Mouse (Mus musculus) layer of hippocampus, postnatal 10 days (tissue): ENCODE data around the gene Tmem120b. TPM values are rescaled to one million over a fixed set of nuclear protein-coding genes. Genes with fewer than 3 reads are reported as not detected.

Experiments used
- DNase-seq, 2 experiments: peaks; one replicate each; pipeline ENCODE4 v3.0.0; 2021; ENCODE audit warnings: low spot score in 2 of 2
- long read RNA-seq: library from polyadenylated mRNA; stranded (forward); transcript quantifications from one replicate; pipeline ENCODE4 v2.0.0, GENCODE M21; 2023
- total RNA-seq, 2 experiments: library from RNA; stranded (reverse); gene quantifications; 2 replicates each; pipeline ENCODE4 v1.2.3; 2021

Tmem120b gene
- 10 to 100 TPM; 19.6 to 24.5 TPM for total RNA-seq
- long read RNA-seq, transcript Tmem120b-201 (12 exons, 2,164 nt): major isoform, 13 of 21 reads
- long read RNA-seq, partial matches to known transcripts: 0 of 21 reads
- long read RNA-seq, other reads (novel, unspliced or antisense): 8 of 21 reads

- no peak for DNase-seq
These were observed at the start of gene Tmem120b for GRCm38 (mm10) chr5:123068115-123068514. Gene Tmem120b, plus strand, starts transcription at chr5:123068415.

GRCm38 (mm10) chr5:123019336-123020016, 48.7 kb upstream of the Tmem120b start:
- DNase-seq: no peak

GRCm38 (mm10) chr5:123020426-123020825, 47.8 kb upstream of the Tmem120b start:
- DNase-seq: no peak

- DNase-seq: no peak
These were observed 46.8 kb upstream of the Tmem120b start for GRCm38 (mm10) chr5:123021438-123021837.

GRCm38 (mm10) chr5:123023049-123023448, 45.2 kb upstream of the Tmem120b start:
- DNase-seq: no peak

DNA sequence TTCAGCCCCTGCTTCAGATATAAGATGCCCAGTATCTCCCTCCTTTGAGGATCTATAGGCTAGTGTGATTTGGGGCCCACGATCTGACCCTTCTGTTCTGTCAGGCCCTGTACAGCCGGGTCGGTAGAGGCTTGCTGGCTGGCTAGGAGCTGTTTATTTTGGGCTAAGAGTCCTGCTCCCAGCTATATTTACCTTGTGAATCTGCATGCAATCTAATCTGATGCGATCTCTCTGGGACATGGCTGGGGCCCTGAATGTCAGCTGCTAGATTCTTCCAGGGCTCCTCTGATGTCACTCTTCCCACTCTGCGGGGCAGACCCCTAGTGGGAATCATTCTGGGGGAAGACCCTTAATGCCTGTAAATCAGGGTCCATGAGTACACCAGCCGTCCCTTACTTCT, 43.9 kb upstream of the Tmem120b start:
- DNase-seq: no peak

DNA sequence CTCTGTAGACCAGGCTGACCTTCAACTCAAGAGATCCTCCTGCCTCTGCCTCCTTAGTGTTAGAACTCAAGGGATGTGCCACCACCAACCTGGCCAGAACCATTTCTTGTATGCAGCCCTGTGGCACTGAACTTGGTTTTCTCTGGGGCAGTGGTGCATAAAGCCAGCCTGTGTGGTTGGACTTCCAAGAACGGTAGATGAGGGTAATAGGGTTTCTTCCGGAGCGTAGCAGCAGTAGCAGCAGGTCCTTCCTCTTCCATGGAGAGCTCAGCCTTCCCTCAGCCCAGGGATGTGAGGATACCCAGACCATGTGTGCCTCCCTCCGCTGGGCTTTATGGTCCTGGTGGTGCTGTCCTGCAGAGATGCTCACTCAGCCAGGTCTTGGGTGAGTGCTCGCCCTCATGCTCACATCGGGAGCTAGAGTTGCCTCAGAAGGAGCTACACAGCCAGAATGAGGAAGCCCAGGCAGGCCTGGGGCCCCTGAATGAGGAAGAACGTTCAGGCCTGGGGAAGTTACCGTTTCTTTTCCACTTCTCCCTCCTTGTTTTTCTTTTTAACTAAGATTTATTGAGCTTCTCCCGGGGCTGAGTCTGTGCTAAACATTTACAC, 43.1 kb upstream of the Tmem120b start:
- no peak for DNase-seq

- DNase-seq: no peak
These were observed 41.8 kb upstream of the Tmem120b start for GRCm38 (mm10) chr5:123026414-123026813.

- no peak for DNase-seq
These were observed 40.8 kb upstream of the Tmem120b start for GRCm38 (mm10) chr5:123027436-123027835.

- DNase-seq: peak in 1 of 2 experiments; percentile 40
These were observed 38.5 kb upstream of the Tmem120b start for GRCm38 (mm10) chr5:123029729-123030128.

GRCm38 (mm10) chr5:123031312-123031711, 36.9 kb upstream of the Tmem120b start:
- no peak for DNase-seq

- DNase-seq: no peak
These were observed 34.5 kb upstream of the Tmem120b start for GRCm38 (mm10) chr5:123033646-123034160.

GRCm38 (mm10) chr5:123035089-123035488, 33.1 kb upstream of the Tmem120b start:
- no peak for DNase-seq

DNA sequence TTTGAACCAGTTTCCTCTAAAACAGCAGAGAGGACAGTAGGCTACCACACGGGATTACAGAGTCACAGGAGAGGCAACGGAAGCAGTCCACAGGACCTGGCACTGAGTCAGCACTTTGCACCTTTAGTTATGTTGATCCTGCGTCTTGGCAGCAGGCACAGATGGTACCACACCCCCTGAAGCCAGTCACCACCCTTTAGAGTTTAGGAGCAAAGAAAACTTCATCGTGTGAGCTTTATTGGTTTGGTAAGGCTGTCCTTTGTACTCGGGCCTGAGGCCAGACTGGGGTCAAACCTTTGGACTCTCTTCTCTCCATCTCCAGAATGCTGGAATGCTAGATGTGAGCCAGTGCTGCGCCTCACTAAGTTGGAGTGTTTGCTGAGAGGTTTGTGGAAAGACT, 32.7 kb upstream of the Tmem120b start:
- no peak for DNase-seq

DNA sequence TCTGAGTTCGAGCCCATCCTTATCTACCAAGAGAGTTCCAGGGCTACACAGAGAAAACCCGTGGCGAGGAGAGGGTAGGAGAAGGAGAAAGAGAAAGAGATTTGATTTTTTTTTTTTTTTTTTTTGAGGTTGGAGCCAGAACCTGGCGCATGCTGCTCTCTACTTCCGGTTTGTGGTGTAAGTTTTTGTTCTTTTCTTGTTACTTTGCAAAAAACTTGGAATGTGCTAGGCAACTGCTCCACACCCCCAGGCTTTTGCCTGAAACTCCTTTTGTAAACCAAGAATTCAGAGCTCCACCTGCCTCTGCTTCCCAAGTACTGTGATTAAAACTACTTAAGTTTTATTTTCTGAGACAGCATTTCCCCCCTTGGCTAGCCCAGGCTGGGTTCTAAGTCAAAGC, 30.1 kb upstream of the Tmem120b start:
- no peak for DNase-seq

GRCm38 (mm10) chr5:123039120-123039752, 29.0 kb upstream of the Tmem120b start:
- DNase-seq: peak in 1 of 2 experiments; percentile 61

DNA sequence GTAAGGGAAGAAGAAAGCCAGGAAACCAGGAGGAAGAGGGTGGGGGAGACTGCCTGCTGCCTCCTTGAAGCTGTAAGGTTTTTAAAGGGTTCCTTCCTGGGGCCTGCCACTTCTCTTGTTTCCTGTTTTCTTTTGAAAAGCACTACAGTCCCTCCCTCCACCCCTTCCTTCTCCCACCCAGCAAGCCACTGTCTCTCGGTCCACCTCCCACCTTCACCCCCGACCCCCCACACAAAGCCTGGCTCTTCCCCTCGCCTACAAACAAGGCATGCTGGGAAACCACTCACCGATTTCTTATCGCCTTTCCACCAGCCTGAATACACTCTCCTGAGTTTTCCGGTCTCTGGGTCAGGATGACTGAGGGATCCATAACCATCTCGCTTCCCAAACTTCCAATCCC, 27.4 kb upstream of the Tmem120b start:
- no peak for DNase-seq

DNA sequence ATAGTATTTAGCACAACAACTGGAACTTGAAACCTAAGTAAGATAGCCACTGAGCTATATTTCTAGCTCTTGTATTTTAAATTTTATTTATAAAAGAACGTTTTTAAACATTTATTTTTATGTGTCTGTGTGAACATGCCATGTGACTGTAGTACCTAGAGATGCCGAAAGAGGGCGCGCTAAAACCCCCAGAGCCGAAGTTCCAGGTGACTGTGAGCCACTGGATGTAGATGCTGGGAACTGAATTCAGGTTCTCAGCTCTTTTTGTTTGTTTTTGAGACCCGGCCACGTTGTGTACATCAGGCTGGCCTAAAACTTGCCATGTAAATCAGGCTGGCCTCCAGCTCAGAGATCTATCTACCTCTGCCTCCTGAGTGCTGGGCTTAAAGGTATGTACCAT, 24.4 kb upstream of the Tmem120b start:
- no peak for DNase-seq

GRCm38 (mm10) chr5:123045561-123046295, 22.5 kb upstream of the Tmem120b start:
- DNase-seq: peak; percentile 62 to 73

- DNase-seq: no peak
These were observed 21.3 kb upstream of the Tmem120b start, which contains the start of gene Morn3 for GRCm38 (mm10) chr5:123046916-123047315. Gene Morn3, minus strand, starts transcription at chr5:123047016.

- peak; percentile 35 to 45 for DNase-seq
These were observed 18.9 kb upstream of the Tmem120b start for GRCm38 (mm10) chr5:123049271-123049670.
